In genomic region chr16:33015986-33016385, GRCm38 (mm10) we compare ENCODE assay signal across 17 mouse cellular contexts.
"Had no signal": no experiment of that assay in that cellular context is flagged by ENCODE, and none has a peak within 500 bp of the region (broad histone marks: within the 10 kb centered on the region; RNA-seq: fewer than 3 reads in every experiment).

No protein-coding gene starts in this region.

- H3K27ac ChIP-seq: liver, embryonic 15.5 days; macrophage; midbrain, embryonic 13.5 days; midbrain, embryonic 15.5 days; neural tube, embryonic 12.5 days had no signal

- H3K4me2 ChIP-seq: liver, embryonic 15.5 days; lung, embryonic 15.5 days; midbrain, embryonic 11.5 days; midbrain, embryonic 13.5 days; midbrain, embryonic 15.5 days; neural tube, embryonic 12.5 days had no signal

- H3K4me1 ChIP-seq: liver, embryonic 15.5 days; midbrain, embryonic 13.5 days; midbrain, embryonic 15.5 days; neural tube, embryonic 12.5 days had no signal

- ATAC-seq: liver, postnatal 0 days; lung, postnatal 0 days; midbrain, embryonic 13.5 days; midbrain, embryonic 15.5 days had no signal

- H3K27me3 ChIP-seq: liver, embryonic 15.5 days; lung, embryonic 15.5 days; midbrain, embryonic 13.5 days; midbrain, embryonic 15.5 days; neural tube, embryonic 12.5 days had no signal

- H3K9ac ChIP-seq: liver, embryonic 15.5 days; liver, postnatal 0 days; lung, embryonic 15.5 days; midbrain, embryonic 13.5 days; midbrain, embryonic 15.5 days; neural tube, embryonic 12.5 days had no signal

- DNase-seq: liver, postnatal 0 days; lung, postnatal 14 days; lung, postnatal 36 days; right cerebral cortex, postnatal 25 days; right cerebral cortex, postnatal 4 days; spleen, adult 18-20 months; thymus, adult 18-20 months; thymus, postnatal 14 days; thymus, postnatal 36 days had no signal

- H3K4me3 ChIP-seq: liver, embryonic 15.5 days; lung, embryonic 15.5 days; midbrain, embryonic 13.5 days; midbrain, embryonic 15.5 days; neural tube, embryonic 12.5 days had no signal

- H3K9me3 ChIP-seq: liver, embryonic 15.5 days; lung, embryonic 15.5 days; midbrain, embryonic 13.5 days; midbrain, embryonic 15.5 days; neural tube, embryonic 12.5 days had no signal
